Mouse (Mus musculus): ENCODE measurements around the gene Pspn.

- TF ChIP-seq CTCF (IDR thresholded peaks at IDR 0.05; ENCODE audit: low read depth) (no peak), EP300 (IDR thresholded peaks at IDR 0.05; ENCODE audit: low read depth) (no peak)
Observed at GRCm38 (mm10) chr17:56958667-56959066, 41.2 kb downstream of the Pspn start.

Measured in heart, postnatal 0 days (tissue).